Mouse (Mus musculus) c-Kit-positive CD71-negative TER-119-negative erythroid progenitor cells, embryonic 14.5 days (primary cell): ENCODE results near the gene Sema4b.

Experiments
- DNase-seq: peaks from one replicate; pipeline ENCODE4 v3.0.0-alpha.2; 2013; ENCODE audit warnings: low read depth

Sema4b gene

DNA sequence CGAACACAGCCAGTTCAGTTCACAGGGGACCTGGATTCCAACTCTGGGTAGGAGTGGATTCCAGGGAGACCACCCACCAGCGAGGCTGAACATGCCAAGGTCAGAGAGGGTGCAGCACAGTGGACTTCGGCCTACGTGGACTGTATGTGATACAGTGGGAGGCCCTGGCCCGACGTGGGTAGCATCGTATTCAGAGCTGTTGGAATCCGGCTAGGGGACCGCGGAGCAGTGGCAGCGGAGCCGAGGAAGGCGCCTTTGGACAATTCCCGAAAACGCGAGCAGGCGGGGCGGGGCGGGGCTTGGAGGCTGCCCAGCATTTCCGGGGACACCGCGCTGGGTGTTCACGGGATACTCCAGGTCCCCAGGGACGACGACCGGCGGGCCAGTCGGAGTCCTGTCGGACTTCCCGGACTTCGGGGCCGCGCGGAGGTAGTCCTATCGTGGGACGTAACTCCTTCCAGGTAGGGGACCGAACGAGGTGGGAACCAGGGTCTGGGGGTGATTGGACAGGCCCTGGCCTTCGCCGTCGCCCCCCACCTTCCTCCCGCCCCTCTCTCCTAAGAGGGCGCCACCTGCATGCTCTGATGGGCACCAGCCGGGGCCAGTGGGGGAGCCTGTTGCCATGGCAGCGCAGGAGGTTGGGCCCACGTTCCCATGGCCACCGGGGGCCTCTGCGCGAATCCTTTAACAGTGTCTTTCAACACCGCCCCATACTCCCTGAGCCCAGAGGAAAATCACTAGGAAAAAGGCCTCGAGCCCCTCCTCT is at the start of gene Sema4b:
TSS of gene Sema4b (plus strand) at position 311 of the 766 bp plus-strand sequence.
- no peak for DNase-seq

- DNase-seq, result no peak
Measured at GRCm38 (mm10) chr7:80138375-80138774, 48.3 kb upstream of the Sema4b start.

- DNase-seq, result peak; percentile 63
Measured at GRCm38 (mm10) chr7:80140815-80141214, 45.8 kb upstream of the Sema4b start.

GRCm38 (mm10) chr7:80143331-80144273 is 43.0 kb upstream of the Sema4b start:
- peak; percentile 81 for DNase-seq

GRCm38 (mm10) chr7:80144695-80145094 is 41.9 kb upstream of the Sema4b start:
- DNase-seq, result no peak

DNA sequence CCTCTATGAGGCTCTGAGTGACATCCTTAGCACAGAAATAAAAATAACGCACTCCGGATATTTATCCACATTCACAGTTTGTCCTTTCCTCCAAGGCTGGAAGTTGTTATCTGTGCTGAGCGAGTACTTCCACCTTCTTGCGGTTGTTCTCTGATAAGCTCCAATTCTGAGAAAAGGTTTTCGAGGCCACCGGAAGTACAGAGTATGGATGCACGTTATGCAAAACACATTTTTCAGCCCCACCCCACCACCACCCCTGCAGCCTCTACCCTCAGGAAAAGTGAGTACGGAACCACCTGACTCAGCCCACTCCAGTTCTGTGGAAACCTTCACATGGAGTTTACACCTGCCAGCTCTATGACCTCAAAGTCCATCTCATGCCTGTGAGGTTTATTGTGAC is 40.6 kb upstream of the Sema4b start:
- peak; percentile 51 for DNase-seq

- DNase-seq, result no peak
Measured at GRCm38 (mm10) chr7:80149356-80149755, 37.3 kb upstream of the Sema4b start.

GRCm38 (mm10) chr7:80152152-80152551 is 34.5 kb upstream of the Sema4b start:
- no peak for DNase-seq

- DNase-seq, result no peak
Measured at GRCm38 (mm10) chr7:80152756-80153155, 33.9 kb upstream of the Sema4b start.

- DNase-seq, result no peak
Measured at GRCm38 (mm10) chr7:80154689-80155088, 32.0 kb upstream of the Sema4b start.

DNA sequence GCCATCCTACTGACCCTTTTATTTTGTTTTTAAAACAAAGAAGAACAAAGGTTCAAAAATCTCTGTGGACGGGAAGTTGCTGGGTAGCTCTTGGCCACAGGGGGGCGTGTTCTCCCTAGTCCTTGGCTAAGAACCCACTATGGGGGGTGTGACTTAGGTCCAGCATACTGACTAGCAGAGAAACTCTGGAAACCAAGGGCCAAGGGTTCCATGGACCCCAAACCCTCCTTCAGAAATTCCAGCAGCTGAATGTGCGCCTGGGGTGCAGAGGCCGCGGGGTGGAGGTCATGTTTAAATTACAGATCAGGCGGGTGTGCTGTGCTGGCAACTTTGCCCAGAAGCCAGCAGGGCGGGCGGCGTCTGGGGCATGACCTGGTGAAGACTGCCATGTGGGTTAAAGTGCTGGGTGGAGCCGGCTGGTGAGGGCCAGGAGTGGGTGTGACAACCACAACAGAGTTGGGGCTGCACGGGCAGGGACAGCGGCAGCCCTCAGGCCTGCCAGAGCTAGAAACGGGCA is 29.9 kb upstream of the Sema4b start:
- no peak for DNase-seq

- no peak for DNase-seq
Measured at GRCm38 (mm10) chr7:80158496-80159268, 28.0 kb upstream of the Sema4b start.

DNA sequence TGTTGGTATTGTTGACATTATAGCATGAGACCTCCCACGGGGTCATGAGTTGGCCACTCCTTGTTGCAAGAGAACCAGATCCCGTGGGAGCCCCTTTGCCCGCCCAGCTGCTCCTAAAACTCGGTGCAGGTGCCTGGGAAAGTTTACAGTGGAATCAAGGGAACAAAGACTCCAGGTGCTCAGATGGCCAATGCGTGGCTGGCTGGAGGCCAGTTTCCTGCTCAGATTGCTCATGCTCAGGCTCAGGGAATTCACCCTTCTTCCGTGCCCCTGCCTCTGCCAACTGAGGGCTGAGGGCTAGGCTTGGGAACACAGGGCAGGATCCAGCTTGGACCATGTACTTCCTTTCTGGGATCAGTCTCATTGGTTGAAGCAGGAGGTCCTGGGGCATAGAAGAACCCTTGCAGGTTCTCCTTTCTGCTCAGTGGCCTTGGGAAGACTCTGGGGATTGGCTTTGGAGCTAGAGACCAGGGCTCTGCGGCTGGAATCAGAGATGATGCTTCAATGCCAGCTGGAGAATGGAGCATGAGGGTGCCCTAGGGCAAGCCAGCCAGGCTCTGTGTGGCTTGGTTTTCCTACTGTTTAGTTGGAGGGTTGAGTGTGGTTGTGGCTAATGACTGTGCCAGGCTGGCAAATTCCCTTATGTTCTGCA is 26.2 kb upstream of the Sema4b start:
- no peak for DNase-seq

DNA sequence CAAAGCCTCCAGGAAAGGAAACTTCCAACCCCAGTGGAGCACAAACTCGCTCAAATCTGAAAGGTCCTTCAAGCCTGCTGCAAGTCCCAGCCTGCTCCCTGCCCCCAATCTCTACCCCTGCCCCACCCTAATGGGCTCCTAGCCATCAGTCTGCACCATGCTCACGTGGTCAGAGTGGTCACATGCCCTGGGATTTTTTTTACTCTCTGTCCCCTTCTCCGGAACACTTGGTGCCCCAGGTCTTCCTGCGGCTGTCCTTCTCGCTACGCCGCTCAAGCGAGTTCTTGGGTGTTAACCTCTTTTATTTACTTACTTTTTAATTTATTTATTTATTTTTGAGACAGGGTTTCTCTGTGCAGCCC is 25.7 kb upstream of the Sema4b start:
- no peak for DNase-seq

GRCm38 (mm10) chr7:80165432-80165831 is 21.2 kb upstream of the Sema4b start:
- DNase-seq, result no peak

GRCm38 (mm10) chr7:80166740-80167139 is 19.9 kb upstream of the Sema4b start:
- peak; percentile 71 for DNase-seq

GRCm38 (mm10) chr7:80169847-80170246 is 16.8 kb upstream of the Sema4b start:
- no peak for DNase-seq

- DNase-seq, result no peak
Measured at GRCm38 (mm10) chr7:80171345-80171744, 15.3 kb upstream of the Sema4b start.

GRCm38 (mm10) chr7:80172069-80172956 is 14.3 kb upstream of the Sema4b start:
- DNase-seq, result no peak

DNA sequence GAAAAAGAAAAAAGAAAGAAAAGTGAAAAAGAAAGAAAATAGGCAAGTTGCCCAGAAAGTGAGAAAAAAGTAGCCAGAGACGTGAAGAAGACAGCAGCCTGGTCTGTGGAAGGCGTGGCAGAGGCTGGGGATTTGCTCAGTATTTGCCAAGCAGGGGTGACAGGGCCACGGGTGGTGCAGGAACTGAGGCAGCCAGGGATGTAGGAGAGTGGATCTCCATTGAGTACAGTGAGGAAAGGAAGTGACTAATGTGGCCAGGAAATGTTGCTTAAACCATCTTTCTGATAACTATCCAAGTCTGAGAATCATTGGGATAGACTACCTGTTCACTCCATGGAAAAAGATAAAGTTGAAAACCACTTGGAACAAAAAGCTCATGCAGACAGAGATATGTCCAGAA is 10.5 kb upstream of the Sema4b start:
- DNase-seq, result no peak

DNA sequence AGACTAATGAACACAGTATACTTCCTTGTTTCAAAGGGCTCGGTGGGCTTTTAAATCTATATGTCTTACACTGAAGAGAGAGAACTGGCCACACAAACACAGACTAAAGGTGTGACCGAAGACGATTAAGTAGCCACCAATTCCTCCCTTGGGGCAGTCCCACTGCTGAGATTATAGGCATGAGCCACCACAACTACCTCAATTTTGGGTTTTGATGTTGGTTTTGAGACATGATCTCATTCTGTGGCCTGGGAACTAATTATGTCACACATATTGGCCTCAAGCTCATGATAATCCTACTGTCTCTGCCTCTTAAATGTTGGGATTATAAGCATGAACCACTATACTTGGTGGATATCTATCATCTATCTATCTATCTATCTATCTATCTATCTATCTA is 9.2 kb upstream of the Sema4b start:
- DNase-seq, result no peak
